Mouse (Mus musculus) lung, embryonic 16.5 days (tissue): ENCODE results near the gene Lix1l. TPM values are rescaled to one million over a fixed set of nuclear protein-coding genes. Genes with fewer than 3 reads are reported as not detected.

Source experiments
- ATAC-seq: fragments of 200-750 bp; cut with Nextera tagmentation; 2 replicates; pipeline ENCODE4 v1.8.0; 2017; ENCODE audit warnings: low read depth, mild to moderate bottlenecking, moderate library complexity
- H3K27ac ChIP-seq: fragments of 300-500 bp; sonication (generic); 2 replicates; pipeline ENCODE4 v1.5.1; 2014; ENCODE audit warnings: mild to moderate bottlenecking, control low read depth, low read length
- H3K27me3 ChIP-seq: fragments of 300-500 bp; sonication (generic); 2 replicates; pipeline ENCODE4 v1.6.1; 2014; ENCODE audit warnings: low read depth, low read length, mixed read lengths; ENCODE audit not compliant: control insufficient read depth, insufficient read depth
- H3K36me3 ChIP-seq: fragments of 300-500 bp; sonication (generic); 2 replicates; pipeline ENCODE4 v1.6.1; 2014; ENCODE audit warnings: low read length; ENCODE audit not compliant: control insufficient read depth, insufficient read depth
- H3K4me1 ChIP-seq: fragments of 300-500 bp; sonication (generic); replicated peaks from 2 replicates; pipeline ENCODE4 v1.6.1; 2014; ENCODE audit warnings: low read length, mixed read lengths; ENCODE audit not compliant: control insufficient read depth, insufficient read depth
- H3K4me2 ChIP-seq: fragments of 300-500 bp; sonication (generic); 2 replicates; pipeline ENCODE4 v1.6.1; 2014; ENCODE audit warnings: low read depth, low read length, control low read depth
- H3K4me3 ChIP-seq: fragments of 300-500 bp; sonication (generic); 2 replicates; pipeline ENCODE4 v1.5.1; 2014; ENCODE audit warnings: mild to moderate bottlenecking, low read length, control low read depth
- H3K9ac ChIP-seq: fragments of 300-500 bp; sonication (generic); 2 replicates; pipeline ENCODE4 v1.6.1; 2014; ENCODE audit warnings: low read length, control low read depth
- H3K9me3 ChIP-seq: fragments of 300-500 bp; sonication (generic); 2 replicates; pipeline ENCODE4 v1.6.1; 2016; ENCODE audit warnings: low read length; ENCODE audit not compliant: control insufficient read depth
- WGBS: fragments of 180-500 bp; shearing (Covaris S2); extraction: QIAGEN DNeasy Blood & Tissue Kit; methylation state at CpG from one replicate; pipeline ENCODE4 v1.1.7; 2014; 5-methylcytosine and 5-hydroxymethylcytosine counted together
- polyA plus RNA-seq: library from polyadenylated mRNA; unstranded; fragments of >200 nt; fragmentation: Nextera tagmentation; extraction: Ambion mirVana; gene quantifications from 2 replicates; pipeline ENCODE4 v1.2.1, GENCODE M21; 2015

Gene Lix1l
- polyA plus RNA-seq, 1 experiment from 2014 or later: 8.2 TPM

GRCm38 (mm10) chr3:96557694-96558093 is 43.3 kb upstream of the Lix1l start, which contains the start of gene Txnip:
Txnip (plus strand) TSS chr3:96557957.
- H3K4me3 ChIP-seq: peak within 1 kb of the TSS; percentile 88
- no peaks in the 10 kb centered on the region for H3K9me3 ChIP-seq
- WGBS: 0% methylated on average over 26 of the region's 26 CpGs
- ATAC-seq: peak; percentile 96
- peak within 1 kb of the TSS; percentile 66 for H3K4me2 ChIP-seq
- H3K36me3 ChIP-seq: peaks cover 19% of the 10 kb centered on the region; the same call in 1 of the 2 replicates
- peaks cover 42% of the 10 kb centered on the region for H3K4me1 ChIP-seq
- peak within 1 kb of the TSS; percentile 96 for H3K27ac ChIP-seq
- peak within 1 kb of the TSS; percentile 90 for H3K9ac ChIP-seq
- no peaks in the 10 kb centered on the region for H3K27me3 ChIP-seq

GRCm38 (mm10) chr3:96558159-96558558 is 42.8 kb upstream of the Lix1l start:
- no peaks in the 10 kb centered on the region for H3K27me3 ChIP-seq

GRCm38 (mm10) chr3:96558668-96559196 is 42.2 kb upstream of the Lix1l start:
- Histone ChIP-seq H3K4me2 (peak overlapping the region; percentile 66), H3K4me3 (peak overlapping the region; percentile 88), H3K9ac (peak overlapping the region; percentile 90), H3K36me3 (peaks cover 19% of the 10 kb centered on the region; the same call in 1 of the 2 replicates), H3K9me3 (no peaks in the 10 kb centered on the region), H3K27ac (peak overlapping the region; percentile 96), H3K4me1 (peaks cover 42% of the 10 kb centered on the region), H3K27me3 (no peaks in the 10 kb centered on the region)
- ATAC-seq: no peak
- WGBS: 14% methylated on average over 10 of the region's 10 CpGs

More at GRCm38 (mm10) chr3:96558159-96558558, 42.8 kb upstream of the Lix1l start:
- peaks cover 42% of the 10 kb centered on the region for H3K4me1 ChIP-seq
- H3K4me2 ChIP-seq: peak overlapping the region; percentile 66
- peak overlapping the region; percentile 88 for H3K4me3 ChIP-seq
- WGBS: under 1% methylated on average over 17 of the region's 17 CpGs
- no peaks in the 10 kb centered on the region for H3K9me3 ChIP-seq
- peak overlapping the region; percentile 96 for H3K27ac ChIP-seq
- peaks cover 19% of the 10 kb centered on the region; the same call in 1 of the 2 replicates for H3K36me3 ChIP-seq
- peak overlapping the region; percentile 90 for H3K9ac ChIP-seq
- ATAC-seq: no peak

GRCm38 (mm10) chr3:96559398-96559910 is 41.5 kb upstream of the Lix1l start:
- Histone ChIP-seq H3K9me3 (no peaks in the 10 kb centered on the region), H3K9ac (peak overlapping the region; percentile 90), H3K4me3 (peak overlapping the region; percentile 88), H3K4me1 (peaks cover 46% of the 10 kb centered on the region), H3K4me2 (peak overlapping the region; percentile 66), H3K36me3 (peaks cover 19% of the 10 kb centered on the region; the same call in 1 of the 2 replicates), H3K27ac (peak overlapping the region; percentile 50), H3K27me3 (no peaks in the 10 kb centered on the region)
- 62% methylated on average over 12 of the region's 12 CpGs for WGBS
- no peak for ATAC-seq

- H3K4me3 ChIP-seq: peak overlapping the region; percentile 88
- peak overlapping the region; percentile 68 for H3K27ac ChIP-seq
- ATAC-seq: no peak
- 59% methylated on average over 23 of the region's 23 CpGs for WGBS
- peaks cover 19% of the 10 kb centered on the region; the same call in 1 of the 2 replicates for H3K36me3 ChIP-seq
- peak overlapping the region; percentile 90 for H3K9ac ChIP-seq
- H3K4me1 ChIP-seq: peaks cover 43% of the 10 kb centered on the region
- no peaks in the 10 kb centered on the region for H3K9me3 ChIP-seq
- peak overlapping the region; percentile 66 for H3K4me2 ChIP-seq
- H3K27me3 ChIP-seq: no peaks in the 10 kb centered on the region
Measured at GRCm38 (mm10) chr3:96559911-96560850, 40.8 kb upstream of the Lix1l start.

DNA sequence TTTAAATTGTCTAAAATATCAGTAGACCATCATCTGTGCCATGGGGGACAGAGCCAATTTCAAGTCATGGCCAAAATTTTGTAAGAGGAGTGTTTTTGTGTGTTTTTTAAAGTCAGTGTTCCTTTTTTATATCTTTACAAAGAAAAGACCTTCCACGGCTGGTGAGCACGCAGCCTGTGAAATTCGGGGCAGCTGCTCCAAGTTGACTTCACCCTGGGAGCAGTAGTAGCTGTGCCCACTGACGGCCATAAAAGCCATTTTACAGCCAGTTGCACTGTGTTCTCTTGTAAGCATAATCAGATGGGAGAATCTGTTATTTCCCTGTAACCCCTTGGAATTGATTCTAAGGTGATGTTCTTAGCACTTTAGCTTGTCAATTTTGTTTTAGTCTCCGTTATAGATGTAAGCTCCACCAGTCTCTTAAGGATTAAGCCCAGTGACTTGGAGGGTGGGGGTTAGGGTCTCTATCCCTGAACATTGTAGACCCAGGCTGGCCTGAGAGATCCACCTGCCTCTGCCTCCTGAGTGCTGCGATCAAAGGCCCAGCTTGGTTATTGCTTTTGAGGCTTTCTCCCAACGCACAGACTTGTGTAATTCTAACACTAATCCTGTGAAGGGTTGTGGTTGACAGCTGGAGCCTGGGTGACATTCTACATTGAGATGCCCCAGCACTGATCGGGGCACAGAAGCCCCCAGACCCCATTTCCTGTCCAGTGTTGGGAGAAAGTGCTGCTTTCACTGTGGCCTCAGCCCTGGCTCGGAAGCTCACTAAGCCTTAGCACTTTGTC is 39.9 kb upstream of the Lix1l start:
- Histone ChIP-seq H3K9ac (peak overlapping the region; percentile 90), H3K4me3 (peak overlapping the region; percentile 88), H3K36me3 (peaks cover 19% of the 10 kb centered on the region; the same call in 1 of the 2 replicates), H3K9me3 (no peaks in the 10 kb centered on the region), H3K4me1 (peaks cover 36% of the 10 kb centered on the region), H3K27ac (peak overlapping the region; percentile 68), H3K27me3 (no peaks in the 10 kb centered on the region), H3K4me2 (peak overlapping the region; percentile 66)
- no peak for ATAC-seq
- WGBS: 74% methylated on average over 9 of the region's 9 CpGs

DNA sequence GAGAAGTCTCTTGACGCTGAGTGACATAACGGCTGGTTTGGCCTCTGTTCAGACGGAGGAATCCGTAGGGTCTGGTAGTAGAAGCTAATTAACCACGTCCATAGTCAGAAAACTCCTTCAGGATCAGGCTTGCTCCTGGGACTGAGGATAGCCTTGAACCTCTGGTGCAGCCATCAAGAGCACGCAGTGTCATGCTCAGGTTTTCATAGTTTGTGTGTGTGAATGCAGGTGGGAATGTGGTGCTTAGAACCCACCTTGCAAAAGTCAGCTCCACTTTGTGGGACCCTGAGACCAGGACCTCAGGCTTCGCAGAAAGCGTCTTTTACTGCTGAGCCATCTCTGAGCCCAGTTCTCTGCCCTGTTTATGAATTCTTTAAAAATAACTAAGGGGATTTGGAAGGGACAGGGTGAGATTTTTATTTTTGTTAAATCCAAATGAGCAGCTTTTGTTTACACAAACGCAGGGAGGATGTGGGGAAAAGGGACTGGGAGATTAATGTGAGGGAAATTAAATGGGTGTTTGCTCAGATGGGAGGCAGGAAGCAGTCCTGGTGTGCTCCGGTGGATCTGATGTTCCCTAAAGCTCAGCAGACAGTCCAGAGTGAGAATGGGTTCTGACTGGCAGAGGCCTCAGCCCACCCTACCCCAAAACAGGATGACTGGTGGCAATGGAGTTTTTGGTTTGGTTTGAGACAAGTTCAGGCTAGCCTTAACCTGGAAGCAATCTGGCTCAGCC is 38.8 kb upstream of the Lix1l start:
- H3K9me3 ChIP-seq: no peaks in the 10 kb centered on the region
- H3K36me3 ChIP-seq: peaks cover 19% of the 10 kb centered on the region; the same call in 1 of the 2 replicates
- no peak for ATAC-seq
- H3K9ac ChIP-seq: peak overlapping the region; percentile 1; the same call in 1 of the 2 replicates
- H3K4me1 ChIP-seq: peaks cover 34% of the 10 kb centered on the region
- H3K27ac ChIP-seq: peak overlapping the region; percentile 42
- H3K4me3 ChIP-seq: peak overlapping the region; percentile 5; the same call in 1 of the 2 replicates
- WGBS: 32% methylated on average over 10 of the region's 10 CpGs
- H3K27me3 ChIP-seq: no peaks in the 10 kb centered on the region
- peak overlapping the region; percentile 66 for H3K4me2 ChIP-seq

DNA sequence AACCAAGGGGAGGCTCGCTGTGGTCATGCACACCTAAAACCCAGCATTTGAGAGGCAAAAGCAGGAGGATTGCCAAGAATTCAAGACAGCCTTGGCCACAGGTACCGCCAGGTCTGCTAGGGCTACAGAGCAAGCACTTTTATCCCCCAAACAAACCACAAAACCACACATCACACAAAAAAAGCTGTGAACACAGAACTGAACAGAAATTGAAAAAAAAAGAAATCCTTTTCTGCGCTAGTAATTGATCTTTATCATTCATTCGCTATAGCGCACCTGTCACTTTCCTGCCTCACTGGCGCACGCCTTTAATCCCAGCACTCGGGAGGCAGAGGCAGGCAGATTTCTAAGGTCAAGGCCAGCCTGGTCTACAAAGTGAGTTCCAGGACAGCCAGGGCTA is 37.7 kb upstream of the Lix1l start:
- Histone ChIP-seq H3K9ac (no peak overlapping the region), H3K4me1 (peaks cover 34% of the 10 kb centered on the region), H3K27me3 (no peaks in the 10 kb centered on the region), H3K27ac (peak overlapping the region; percentile 96), H3K4me3 (no peak overlapping the region), H3K36me3 (peaks cover 19% of the 10 kb centered on the region; the same call in 1 of the 2 replicates), H3K4me2 (no peak overlapping the region), H3K9me3 (no peaks in the 10 kb centered on the region)
- 86% methylated on average over 8 of the region's 8 CpGs for WGBS
- no peak for ATAC-seq
